Mouse (Mus musculus) spleen, postnatal 36 days (tissue): Measurements from ENCODE around the gene Plch1.

Source experiments
- DNase-seq, 2 experiments: peaks; one replicate each; pipeline ENCODE4 v3.0.0; 2022; ENCODE audit warnings: low spot score in 2 of 2, mixed read lengths in 1 of 2

The Plch1 gene

DNA sequence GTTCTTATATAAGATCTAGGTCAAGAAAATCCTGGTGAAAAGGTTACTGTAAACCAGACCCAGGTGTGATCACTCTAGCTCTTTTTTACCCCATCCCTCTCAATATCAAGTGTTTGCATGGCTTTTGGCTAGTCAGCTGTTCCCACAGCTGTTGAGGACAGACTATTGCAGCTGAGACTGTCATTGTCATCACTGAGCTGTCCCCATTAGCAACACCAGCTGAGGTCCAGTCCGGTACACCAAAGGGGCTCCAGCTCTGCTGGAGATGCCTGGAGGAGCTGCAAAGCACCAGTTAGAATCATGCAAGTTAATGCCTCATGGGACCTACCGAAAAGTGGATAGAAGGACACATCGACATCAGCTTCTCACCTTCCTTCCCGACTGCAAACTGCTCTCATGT lies 206.5 kb downstream of the Plch1 start:
- no peak for DNase-seq

DNA sequence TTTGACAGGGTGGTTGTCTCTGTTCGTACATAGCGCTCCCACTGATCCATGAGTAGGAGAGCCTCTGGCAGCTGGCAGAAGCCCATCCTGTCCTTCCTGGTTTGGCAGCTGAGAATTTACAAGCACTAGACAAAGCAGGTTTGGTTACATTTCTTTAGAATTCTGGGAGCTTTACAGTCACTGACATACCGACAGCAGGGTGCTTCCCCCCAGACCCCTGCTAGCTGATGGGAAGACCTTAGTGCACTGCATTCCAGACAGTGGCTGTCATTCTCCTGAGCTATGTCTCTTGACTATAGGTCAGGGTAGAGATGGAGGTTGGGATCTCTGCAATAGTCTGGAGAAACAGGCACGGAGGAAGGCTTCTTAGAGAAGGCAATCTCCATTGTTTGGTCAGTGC lies 230.5 kb downstream of the Plch1 start:
- no peak for DNase-seq

DNA sequence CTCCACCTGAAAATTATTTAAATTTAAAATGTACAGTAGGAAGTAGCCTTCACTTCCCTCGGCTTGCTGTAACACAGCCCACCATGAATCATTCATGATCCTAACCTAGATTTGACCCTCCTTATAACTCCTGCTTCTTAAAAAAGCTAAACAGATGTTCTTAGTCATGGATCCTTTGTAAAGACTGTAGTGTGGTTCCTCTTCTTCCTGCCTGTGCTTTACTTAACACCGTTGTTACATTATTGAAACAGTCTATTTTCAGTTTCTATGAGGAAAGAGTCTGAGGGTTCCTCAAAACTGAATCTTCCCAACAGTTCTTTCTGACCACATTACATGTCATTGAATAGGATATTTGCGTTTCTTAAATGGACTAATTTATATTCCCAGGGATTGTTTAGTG lies 234.0 kb downstream of the Plch1 start:
- no peak for DNase-seq

DNA sequence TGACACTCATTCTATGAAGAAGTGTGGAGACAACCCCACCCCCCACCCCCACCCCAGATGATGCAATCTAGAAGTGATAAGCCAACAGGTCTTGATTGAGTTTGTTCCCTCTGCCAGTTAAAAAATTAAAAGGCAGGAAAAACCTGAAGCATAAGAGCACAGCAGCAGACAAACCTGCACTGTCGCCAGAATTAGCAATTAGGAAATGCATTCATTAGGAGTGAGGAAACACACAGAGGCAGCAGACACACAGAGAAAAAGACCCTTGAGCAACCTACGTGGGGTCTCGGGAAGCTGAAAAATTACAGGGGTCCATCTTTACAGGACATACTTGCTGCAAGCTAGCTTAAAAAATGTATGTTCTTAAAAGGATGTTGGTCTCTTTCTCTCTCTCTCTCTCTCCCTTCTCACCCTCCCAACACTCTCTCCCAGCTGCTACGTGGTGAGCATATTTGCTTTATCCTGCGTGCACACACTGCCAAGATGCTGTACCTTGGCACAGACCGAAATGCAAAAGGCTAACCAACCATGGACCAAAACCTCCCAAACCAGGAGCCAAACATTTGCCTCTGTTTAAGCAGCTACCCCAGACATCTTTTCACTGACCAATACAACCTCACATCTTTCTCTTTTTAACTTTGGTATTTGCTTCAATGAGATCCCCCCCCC lies 234.6 kb downstream of the Plch1 start:
- no peak for DNase-seq
